Mouse (Mus musculus): ENCODE results near the gene Gm14326.
"Not testable (repeated sequence)": the region's sequence is repeated elsewhere in the genome, so short reads cannot be mapped to it uniquely, and the experiment has no call there.

Gm14326 gene

GRCm38 (mm10) chr2:177957145-177957544 lies at the start of gene Gm14326:
Gm14326 (minus strand) TSS chr2:177957297.
- not testable (repeated sequence) for DNase-seq (ENCODE audit: extremely low spot score)

DNA sequence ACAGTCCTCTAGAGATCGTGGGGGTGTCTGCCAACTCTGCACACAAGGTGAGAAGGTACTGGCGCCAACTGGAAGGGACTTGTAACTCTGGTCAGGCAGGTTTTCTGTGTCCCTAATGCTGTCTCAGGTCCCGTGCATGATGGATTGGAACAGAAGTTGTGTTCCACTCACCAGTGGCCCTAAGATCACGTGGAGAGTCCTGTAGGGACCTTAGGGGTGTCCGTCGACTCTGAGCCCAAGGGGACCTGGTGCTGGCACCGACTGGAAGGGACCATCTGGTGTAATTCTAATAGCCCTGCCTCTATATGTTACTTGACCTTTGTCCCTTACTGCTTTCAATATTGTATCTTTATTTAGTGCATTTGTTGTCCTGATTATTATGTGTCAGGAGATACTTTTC lies 17.7 kb upstream of the Gm14326 start:
- not testable (repeated sequence) for DNase-seq (ENCODE audit: extremely low spot score)

- peak; percentile 0 for DNase-seq (ENCODE audit: extremely low spot score)
Measured at GRCm38 (mm10) chr2:177956734-177957133, 363 bp downstream of the Gm14326 start.

DNA sequence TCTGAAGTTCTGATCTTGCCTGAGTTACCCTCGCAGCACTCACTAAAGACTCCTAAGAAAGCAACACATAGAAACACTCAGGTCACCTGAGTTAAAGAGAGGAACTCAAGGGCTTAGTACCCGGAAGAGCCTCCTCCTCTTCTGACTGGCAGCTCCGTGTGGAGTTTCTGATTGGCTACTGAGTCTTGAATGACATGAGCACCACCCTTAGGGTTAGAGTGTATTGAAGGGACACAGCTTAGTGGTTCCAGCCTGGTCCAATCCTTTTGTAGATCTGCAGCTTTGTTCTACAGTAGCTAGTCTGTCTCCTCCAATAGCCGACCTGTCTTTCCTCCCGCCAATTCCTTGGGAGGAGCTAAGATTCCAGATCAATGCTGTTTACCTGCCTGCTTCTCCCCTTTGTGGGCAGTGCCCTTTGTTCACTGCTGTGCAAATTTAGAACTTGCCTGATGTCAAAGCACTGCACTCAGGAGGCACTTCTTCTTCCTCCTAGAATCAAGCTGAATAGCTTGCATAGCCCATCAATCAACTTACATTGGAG lies 31.5 kb downstream of the Gm14326 start, which contains the start of gene Zfp972:
Zfp972 (minus strand) TSS at position 51 of the 541 bp plus-strand sequence.
- DNase-seq (ENCODE audit: extremely low spot score), result not testable (repeated sequence)

- DNase-seq (ENCODE audit: extremely low spot score), result not testable (repeated sequence)
Measured at GRCm38 (mm10) chr2:177903276-177903675, 53.8 kb downstream of the Gm14326 start.

DNA sequence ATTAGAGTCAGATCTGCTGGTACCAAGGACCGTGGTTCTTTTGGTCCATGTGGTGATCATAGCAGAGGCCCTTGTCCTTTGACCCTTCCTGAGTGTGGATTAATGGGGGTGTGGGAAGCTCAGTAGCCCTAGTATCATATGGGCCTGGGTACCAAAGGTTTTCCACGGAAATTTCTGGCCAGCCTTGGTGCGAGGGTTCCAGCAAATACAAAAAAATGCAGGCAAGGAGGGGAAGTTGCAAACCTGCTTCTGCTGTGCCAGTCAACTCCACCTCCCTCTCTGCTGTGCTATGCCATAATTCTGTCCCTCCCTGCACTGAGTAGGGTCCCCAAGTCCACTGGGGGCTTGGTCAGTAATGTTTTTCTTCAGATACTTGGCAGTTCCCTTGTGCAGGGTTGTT lies 58.9 kb downstream of the Gm14326 start:
- DNase-seq (ENCODE audit: extremely low spot score), result not testable (repeated sequence)

DNA sequence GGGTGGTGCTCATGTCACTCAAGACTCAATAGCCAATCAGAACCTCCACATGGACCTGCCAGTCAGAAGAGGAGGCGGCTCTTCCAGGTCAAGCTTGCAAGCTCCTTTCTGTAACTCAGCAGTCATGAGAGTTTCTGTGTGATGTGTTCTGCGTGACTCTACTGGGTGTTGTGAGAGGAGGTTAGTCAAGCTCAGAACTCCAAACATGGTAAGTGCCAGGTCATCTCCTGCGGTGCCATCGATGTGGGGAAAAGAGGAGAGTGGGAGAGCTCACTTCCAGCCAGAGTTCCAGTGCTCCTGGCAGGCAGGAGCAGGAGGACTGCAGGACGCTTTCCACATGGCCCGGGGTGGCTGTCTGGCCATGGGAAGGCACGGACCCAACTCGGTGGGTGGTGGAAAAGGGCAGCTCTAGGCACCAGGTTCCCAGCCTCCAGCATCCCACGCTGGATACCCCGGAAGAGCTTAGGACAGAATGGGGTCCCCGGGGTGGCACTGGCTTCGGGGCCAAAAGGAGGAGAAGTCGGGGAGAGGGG lies 60.0 kb downstream of the Gm14326 start, which contains the start of gene Gm14327:
Gm14327 (plus strand) TSS at position 51 of the 533 bp plus-strand sequence.
- DNase-seq (ENCODE audit: extremely low spot score), result not testable (repeated sequence)

DNA sequence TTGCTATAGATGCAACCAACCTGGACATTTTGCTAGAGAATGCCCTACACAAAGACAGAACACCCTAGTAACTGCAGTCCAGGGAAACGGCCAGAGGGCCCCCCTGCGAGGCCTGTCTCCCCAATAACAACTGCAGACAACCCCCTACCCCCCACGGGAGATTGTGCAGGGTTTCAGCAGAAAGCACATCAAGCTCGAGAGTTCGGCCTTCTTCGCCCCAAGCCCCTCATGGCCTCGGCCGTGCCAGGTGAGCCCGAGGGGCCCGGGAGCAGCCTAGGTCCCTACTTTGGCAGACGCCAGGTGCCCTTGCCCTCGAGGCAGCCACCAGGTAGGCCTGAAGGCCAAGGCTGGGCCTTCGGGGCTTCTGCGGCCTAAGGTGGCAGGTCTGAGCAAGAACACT lies 69.4 kb downstream of the Gm14326 start:
- DNase-seq (ENCODE audit: extremely low spot score), result not testable (repeated sequence)
